Mouse (Mus musculus): ENCODE measurements around the gene Sel1l2.

Sel1l2 gene

DNA sequence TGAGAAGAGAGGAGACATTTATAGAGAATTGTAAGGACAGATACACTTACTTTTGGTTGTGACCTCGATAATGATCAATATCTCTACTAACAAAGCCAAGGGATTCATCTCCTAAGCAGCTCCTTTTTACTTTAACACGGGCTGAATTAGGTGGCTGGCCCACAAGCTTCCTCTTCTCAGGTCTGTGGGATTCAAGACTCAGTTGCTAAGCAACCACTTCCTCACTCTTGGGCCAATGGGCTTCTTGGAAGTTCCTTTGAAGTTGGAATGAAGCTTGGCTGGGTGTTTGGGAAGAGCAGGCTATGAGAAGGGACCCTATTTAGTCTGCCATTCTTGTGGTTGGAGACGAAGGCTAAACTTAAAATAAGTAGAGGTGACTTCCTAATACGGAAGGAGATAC lies at the start of gene Sel1l2:
Sel1l2 (minus strand) TSS at position 182 of the 400 bp plus-strand sequence.
- no peak for DNase-seq

GRCm38 (mm10) chr2:140439081-140439480 lies 49.6 kb upstream of the Sel1l2 start:
- no peak for DNase-seq

GRCm38 (mm10) chr2:140427283-140427682 lies 37.8 kb upstream of the Sel1l2 start:
- peak in 1 of 2 experiments; percentile 4 for DNase-seq

GRCm38 (mm10) chr2:140425844-140426243 lies 36.3 kb upstream of the Sel1l2 start:
- DNase-seq, result no peak

DNA sequence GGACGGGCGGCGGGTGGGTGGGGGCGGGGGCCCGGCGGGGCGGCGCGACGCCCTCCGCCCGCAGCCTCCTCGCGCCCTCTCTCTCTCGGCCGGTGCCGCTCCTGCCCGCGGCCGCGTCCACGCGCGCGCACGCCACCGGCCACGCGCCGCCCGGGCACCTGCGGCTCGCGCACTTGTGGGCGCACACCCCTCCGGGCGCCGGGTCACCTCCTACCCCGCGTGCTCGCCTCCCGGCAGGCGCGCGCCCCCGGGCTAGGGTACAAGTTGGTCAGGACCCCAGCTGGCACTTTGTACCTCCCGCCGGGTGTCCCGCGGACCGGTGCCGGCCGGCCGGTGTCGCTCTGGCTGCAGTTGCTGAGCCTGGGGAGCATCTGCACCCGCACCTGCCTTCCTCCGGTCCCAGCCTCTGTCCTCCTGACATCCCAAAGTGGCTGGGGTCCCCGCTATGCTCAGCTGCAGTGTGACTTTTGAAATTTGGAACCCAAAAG lies 6.3 kb upstream of the Sel1l2 start:
- peak; percentile 9 to 19 for DNase-seq

DNA sequence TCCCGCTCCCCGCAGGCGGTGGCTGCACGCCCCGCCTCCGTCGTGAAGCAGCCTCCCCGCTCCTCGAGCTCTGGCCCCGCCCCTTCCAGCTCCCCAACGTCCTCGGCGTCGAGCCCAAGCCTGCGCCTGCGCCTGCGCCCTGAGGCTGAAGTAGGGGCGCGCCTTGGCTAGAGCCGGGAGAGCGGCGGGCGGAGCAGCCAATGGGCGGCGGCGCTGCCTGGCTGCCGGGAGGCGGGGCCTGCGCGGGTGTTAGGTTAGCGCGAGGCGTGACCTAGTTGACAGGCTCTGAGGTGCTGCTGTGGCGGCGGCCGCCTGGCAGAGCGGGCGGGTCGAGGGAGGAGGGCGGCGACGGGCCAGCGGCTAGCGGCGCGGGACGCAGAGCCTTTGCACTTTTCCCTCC lies 5.7 kb upstream of the Sel1l2 start, which contains the start of gene Macrod2:
Macrod2 (plus strand) TSS at position 131 of the 400 bp plus-strand sequence.
- peak; percentile 98 to 99 for DNase-seq

GRCm38 (mm10) chr2:140364804-140365203 lies 24.7 kb downstream of the Sel1l2 start:
- no peak for DNase-seq

DNA sequence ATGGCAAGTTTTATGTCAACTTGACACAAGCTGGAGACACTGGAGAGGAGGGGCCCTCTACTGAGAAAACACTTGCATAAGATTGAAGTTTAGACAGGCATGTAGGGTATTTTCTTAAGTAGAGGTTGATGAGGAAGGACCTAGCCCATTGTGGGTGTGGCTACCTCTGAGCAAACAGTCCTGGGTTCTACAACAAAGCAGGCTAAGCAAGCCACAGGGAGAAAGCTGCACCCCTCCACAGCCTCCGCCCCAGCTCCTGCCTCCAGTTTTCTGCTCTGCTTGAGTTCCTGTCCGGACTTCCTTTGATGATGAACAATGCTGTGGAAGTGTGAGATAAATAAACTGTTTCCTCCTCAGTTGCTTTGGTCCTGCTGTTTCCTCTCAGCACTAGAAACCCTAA lies 29.6 kb downstream of the Sel1l2 start:
- DNase-seq, result no peak

DNA sequence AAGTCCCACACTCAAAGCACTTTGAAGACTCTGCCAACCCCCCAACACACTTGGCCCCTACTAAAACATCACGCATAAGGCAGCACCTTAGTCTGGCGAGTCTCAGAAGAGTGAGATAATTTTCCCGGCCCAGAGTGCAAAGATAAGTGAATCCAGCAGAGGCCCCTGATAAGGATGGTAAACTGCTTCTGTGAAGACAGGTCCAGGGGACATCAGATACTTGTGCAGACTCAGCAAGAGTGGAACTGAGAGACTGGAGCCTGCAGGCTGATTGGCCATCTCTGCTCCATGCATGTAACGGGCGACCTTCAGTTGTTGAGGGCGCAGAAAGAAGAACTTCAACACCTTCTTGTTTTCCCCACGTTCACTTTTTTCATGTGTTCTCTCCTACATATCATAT lies 47.1 kb downstream of the Sel1l2 start:
- no peak for DNase-seq

- DNase-seq, result no peak
Measured at GRCm38 (mm10) chr2:140330508-140331306, 58.8 kb downstream of the Sel1l2 start.

GRCm38 (mm10) chr2:140302976-140303708 lies 86.4 kb downstream of the Sel1l2 start:
- DNase-seq, result no peak

GRCm38 (mm10) chr2:140297155-140297554 lies 92.4 kb downstream of the Sel1l2 start:
- DNase-seq, result no peak

GRCm38 (mm10) chr2:140293820-140294219 lies 95.7 kb downstream of the Sel1l2 start:
- no peak for DNase-seq

- no peak for DNase-seq
Measured at GRCm38 (mm10) chr2:140280808-140281207, 108.7 kb downstream of the Sel1l2 start.

GRCm38 (mm10) chr2:140255595-140256141 lies 133.8 kb downstream of the Sel1l2 start:
- no peak for DNase-seq

GRCm38 (mm10) chr2:140254256-140254655 lies 135.2 kb downstream of the Sel1l2 start:
- DNase-seq, result no peak

- DNase-seq, result no peak
Measured at GRCm38 (mm10) chr2:140243105-140243504, 146.4 kb downstream of the Sel1l2 start.

GRCm38 (mm10) chr2:140242398-140242797 lies 147.1 kb downstream of the Sel1l2 start:
- no peak for DNase-seq

DNA sequence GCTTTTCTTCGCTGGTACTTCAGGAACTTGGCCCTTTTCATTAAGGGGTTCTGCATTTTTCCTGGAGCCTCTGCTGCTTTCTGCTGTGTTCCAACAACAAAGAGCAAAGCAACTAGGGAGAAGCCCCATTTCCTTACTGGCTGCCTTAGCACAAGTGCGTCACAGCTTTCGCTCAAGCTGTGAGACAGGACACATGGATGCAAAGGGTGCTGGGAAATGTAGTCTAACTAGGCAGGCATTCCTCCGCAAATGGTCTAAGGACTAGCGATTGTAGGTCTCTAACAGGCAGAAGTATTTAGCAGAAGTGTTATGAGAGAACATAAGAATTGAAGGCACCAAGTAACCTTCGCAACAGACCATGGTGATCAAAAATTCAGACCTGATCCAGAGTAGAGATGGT lies 152.3 kb downstream of the Sel1l2 start:
- DNase-seq, result no peak

DNA sequence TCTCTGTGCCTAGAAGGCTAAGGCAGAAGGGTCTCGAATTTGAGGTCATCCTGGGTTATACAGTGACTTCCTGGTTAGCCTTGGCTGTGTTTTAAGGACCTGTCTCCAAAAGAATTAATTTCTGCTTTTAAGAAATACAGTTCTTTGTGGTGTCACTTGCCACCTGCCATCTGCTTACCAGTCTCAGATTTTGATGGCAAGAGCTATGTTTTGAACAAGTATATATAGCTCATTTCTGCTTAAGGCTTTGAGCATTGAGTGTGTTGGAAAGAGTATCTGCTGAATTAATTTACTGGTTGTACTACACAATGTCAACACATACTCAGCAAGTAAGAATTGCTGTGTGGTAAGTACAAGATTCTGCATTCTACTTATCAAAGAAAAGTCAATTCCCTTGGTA lies 159.2 kb downstream of the Sel1l2 start:
- no peak for DNase-seq

GRCm38 (mm10) chr2:140220325-140220724 lies 169.2 kb downstream of the Sel1l2 start:
- DNase-seq, result no peak

DNA sequence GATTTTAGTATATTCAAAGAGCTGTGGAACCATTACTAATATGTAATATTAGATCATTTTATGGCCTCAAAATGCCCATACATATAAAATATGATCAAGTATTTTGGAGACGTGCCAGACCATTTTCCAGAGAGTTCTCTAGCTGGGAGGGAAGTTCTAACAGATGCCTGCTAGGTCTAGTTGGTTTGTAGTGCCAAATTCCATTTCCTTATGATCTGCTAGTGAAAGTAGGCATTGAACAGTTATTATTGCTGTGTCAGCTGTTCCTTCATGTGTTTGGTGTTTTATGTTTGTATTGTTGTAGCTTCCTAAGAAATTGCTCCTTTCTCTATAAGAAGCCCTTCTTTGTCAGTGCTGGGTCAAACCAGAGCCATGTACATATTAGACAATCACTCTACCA lies 173.5 kb downstream of the Sel1l2 start:
- DNase-seq, result no peak

- DNase-seq, result no peak
Measured at GRCm38 (mm10) chr2:140215415-140215814, 174.1 kb downstream of the Sel1l2 start.

Data from lung, adult 18-20 months (tissue).